Mouse (Mus musculus): ENCODE data around the gene Serpine1.

- TF ChIP-seq POLR2A (IDR thresholded peaks at IDR 0.05; ENCODE audit: low read depth, low read length), result no peak
- TF ChIP-seq CTCF (IDR thresholded peaks at IDR 0.05; ENCODE audit: extremely low read depth, insufficient read depth, insufficient read length, insufficient replicate concordance), result no peak
Observed at GRCm38 (mm10) chr5:137029643-137030415, 42.2 kb downstream of the Serpine1 start.
